Mouse (Mus musculus): Measurements from ENCODE around the gene Tpsg1. TPM values are rescaled to one million over a fixed set of nuclear protein-coding genes. Genes with fewer than 3 reads are reported as not detected.

The Tpsg1 gene
- total RNA-seq (2015), result not detected in 2 replicates
- not detected in 2 replicates for total RNA-seq (2017)

DNA sequence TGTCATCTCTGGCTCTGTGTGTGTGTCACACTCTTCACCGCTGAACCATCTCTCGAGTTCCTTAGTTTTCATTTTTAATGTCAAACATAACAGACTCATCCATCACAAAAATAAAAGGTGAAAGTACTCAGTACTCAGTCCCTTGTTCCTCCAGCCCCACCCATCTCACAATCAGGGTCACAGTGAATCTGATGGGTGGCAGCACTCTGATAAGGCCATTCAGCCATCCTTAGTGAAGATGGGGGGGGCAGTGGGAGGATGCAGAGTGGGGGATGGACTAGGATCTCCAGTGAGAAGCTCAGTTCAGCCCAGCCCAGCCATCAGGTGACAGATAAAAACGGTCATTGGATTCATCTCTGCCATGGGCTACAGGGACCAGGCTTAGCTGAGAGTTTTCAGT, at the start of gene Tpsg1:
Gene Tpsg1 (plus strand): TSS at position 301 of the 400 bp plus-strand sequence.
- ATAC-seq (replicated peaks; ENCODE audit: poor library complexity), result no peak

DNA sequence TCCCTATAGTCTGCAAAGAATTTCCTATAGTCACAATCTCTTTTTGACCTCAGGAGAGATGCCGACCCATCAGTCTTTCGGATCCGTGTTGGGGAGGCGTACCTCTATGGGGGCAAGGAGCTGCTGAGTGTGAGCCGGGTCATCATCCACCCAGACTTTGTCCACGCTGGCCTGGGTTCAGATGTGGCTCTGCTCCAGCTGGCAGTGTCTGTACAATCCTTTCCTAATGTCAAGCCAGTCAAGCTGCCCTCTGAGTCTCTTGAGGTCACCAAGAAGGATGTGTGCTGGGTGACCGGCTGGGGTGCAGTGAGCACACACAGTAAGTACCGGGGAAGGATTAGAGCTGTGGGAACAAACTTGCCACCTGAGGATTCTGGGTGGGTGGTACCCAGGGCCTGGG, 48.3 kb upstream of the Tpsg1 start:
- ATAC-seq (replicated peaks; ENCODE audit: poor library complexity), result no peak

DNA sequence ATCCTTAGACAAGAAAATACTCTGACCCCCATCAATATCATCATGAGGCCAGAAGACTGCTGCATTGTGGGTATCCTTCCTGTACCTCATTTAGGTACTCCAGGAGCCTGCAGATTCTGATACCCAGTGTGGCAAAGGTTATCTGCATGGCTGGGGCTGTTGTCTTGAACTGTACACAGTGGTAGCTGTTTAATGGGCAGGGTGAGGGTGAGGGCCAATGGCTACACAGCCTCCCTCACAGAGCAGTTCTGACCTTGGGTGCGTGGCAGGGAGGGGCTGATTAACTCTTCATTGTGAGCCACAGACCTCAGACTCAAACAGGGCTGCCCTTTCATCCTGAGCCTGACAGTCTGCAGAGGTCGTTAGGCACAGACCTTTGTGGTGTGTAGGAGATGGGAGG, 46.1 kb upstream of the Tpsg1 start:
- no peak for ATAC-seq (replicated peaks; ENCODE audit: poor library complexity)

DNA sequence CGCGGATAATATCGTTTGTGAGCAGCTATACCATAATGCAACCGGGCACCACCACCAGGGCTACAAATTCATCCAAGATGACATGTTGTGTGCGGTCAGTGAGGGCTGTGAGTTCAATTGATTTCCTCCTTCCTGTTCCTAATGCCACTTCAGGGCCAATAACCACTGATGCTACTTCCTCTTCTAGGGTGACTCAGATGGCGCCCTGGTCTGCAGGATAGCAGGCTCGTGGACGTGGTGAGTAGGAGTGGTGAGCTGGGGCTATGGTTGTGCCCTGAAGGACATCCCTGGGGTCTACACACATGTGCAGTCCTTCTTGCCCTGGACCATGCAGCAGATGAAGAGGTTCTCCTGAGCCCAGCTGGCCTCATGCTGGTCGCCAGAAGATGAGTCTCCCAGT, 36.8 kb upstream of the Tpsg1 start:
- peak; percentile 85 for ATAC-seq (replicated peaks; ENCODE audit: poor library complexity)

DNA sequence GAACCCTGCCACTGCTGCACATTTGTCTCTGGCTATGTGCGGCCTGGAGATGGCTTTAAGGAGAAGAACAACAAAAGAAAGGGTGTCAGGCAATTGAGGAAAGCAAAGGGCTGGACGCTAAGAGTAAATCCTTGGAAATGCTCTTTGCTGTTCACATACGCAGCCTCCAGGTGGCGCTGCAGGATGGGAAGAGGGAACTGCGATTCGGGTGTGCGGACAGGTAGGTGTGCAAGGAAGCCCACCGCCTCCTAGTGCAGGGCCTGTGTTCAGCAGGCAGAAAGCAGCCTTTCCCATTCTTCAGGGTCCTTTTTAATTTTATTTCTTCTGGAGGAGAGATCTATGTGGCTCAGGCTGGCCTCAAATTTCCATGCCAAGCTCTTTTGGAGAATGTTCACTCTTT, 35.1 kb upstream of the Tpsg1 start:
- ATAC-seq (replicated peaks; ENCODE audit: poor library complexity), result peak; percentile 71

DNA sequence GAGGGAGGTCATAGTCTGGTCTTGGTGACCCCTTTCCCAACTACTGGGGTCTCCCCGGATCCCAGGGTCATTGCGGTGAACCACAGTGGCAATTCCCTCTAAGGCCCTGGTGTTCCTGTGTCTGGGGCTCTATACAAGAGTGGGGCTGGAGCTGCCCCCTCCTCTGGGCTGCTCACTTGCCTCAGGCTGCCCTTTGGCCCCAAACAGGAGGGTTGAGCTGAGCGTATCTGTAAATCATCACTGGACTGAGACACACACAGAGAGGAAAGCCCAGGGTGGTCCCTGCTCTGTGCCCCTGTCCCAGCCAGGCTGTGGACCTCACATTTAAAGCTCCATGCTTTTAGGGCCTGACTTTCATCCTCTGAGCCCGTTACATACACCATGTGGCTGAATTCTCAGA, 30.9 kb upstream of the Tpsg1 start:
- ATAC-seq (replicated peaks; ENCODE audit: poor library complexity), result no peak

DNA sequence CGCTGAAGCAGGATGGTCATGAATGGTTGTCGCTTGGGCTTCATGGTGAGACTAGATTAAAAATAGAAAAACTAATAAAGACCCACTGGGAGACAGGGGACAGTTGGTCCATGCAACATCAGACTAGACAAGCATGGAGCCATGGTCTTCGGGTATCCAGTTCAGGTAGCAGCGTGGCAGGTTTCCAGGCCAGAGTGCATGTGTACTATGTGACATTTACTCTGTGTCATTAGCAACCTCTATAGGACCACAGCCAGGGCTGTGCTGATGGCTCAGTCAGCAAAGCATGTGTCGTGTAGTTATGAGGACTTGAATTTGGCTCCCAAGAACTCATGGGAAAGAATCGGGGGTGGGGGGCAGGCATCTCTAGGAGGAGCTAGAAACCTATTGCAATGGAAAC, 29.1 kb upstream of the Tpsg1 start:
- no peak for ATAC-seq (replicated peaks; ENCODE audit: poor library complexity)

DNA sequence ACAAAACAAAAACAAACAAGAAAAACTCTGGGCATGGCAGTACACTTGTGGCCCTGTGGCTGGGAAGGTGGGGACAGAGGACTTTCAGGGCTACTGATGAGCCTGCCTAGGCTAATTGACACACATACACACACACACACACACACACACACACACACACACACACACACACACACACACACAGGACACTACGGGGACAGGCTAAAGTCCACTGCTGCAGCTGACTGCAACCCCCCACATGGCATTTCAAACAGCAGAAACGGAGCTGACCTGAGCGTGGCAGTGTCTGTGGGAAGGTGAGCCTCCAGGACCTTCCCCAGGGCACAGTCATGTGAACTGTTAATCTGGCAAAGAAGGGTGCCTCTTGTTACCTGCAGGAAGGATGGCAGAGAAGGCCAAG, 27.6 kb upstream of the Tpsg1 start:
- no peak for ATAC-seq (replicated peaks; ENCODE audit: poor library complexity)

DNA sequence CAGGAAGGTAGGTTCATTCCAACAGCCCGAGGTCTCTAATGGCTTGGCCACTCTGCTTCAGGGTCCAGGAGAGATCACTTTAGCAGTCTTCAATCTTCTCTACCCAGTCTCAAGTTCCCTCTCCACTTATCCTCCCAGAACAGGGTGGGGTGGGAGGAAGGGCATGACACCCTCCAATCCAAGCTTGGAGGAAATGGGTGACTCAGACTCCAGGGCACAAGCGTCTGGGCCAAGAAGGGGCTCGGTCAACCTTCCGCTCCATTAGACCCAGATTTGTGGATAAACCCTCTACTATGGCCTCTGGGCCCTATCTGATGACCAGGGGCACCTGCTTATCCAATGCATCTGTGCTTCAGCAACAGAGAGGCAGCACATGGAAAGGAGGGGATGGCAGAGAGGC, 23.6 kb upstream of the Tpsg1 start, which contains the start of gene Tpsab1:
Gene Tpsab1 (minus strand): TSS at position 101 of the 400 bp plus-strand sequence.
- no peak for ATAC-seq (replicated peaks; ENCODE audit: poor library complexity)

DNA sequence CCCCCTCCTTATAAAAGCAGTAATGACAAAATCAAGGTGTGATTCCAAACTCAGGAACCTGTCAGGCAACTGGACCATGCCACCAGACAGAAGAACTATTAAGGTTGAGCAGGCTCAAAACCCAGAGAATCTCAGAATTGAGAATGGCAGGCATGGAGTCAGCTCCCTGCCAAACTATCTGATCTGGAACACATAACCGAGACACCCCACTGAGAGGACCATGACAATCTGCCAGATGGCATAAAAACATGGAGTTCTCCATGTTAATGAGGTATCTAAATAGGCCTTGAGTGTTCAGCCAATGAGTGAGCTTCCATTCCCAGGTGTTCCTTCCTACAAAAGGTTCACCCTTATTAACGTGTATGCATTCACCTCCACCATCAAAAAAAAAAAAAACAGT, 7.8 kb upstream of the Tpsg1 start:
- ATAC-seq (replicated peaks; ENCODE audit: poor library complexity), result no peak

DNA sequence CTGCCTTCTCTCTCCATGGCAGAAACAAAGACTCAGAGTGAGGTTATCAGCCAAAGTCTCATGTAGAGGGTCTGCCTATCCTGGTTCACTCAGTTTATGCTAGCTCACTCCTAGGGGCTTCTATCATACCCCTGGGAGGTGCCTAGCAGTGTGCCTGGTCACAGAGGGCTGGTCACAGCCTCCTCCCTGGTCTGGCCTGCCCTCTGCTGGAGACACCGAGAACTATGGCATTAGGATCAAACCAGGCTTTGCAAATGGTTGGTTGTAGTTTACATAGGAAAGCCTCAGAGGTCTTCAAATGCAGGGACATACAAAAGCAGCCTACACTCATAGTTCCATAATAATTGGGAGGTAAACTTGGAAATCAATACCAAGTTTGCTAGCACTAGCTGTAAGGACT, 5.3 kb upstream of the Tpsg1 start:
- peak; percentile 80 for ATAC-seq (replicated peaks; ENCODE audit: poor library complexity)

DNA sequence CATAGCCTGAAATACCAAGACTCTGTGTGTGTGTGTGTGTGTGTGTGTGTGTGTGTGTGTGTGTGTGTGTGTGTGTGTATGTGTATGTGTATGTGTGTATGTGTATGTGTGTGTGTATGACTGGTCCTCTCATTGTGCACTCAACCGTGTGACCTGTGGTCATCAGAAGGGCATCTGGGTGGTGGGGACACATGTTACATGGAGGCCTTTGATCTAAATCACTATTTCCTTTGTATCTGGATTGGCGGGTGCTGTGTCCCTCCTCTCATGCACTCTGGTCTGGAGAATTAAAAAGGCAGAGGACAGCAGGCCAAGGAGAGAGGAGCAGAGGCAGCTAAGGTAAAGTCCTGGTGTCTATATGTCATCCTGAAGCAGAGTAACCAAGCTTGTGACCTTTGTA, 3.1 kb upstream of the Tpsg1 start, which contains the start of gene Tpsb2:
Gene Tpsb2 (plus strand): TSS at position 301 of the 400 bp plus-strand sequence.
- ATAC-seq (replicated peaks; ENCODE audit: poor library complexity), result no peak

DNA sequence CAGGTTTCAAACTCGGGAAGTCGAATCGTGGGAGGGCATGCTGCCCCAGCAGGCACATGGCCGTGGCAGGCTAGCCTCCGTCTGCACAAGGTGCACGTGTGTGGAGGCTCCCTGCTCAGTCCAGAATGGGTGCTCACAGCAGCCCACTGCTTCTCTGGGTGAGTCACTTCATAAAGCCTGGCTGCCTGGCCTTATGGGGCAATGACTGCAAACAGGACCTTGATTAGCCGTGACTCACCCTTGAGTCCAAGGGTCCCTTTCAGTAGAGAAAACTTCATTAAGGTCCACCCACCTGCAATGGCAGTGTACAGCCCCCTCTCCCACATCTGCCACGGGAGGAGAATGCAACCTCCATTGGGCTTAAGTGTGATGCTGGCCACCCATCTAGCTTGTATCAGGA, 3.4 kb downstream of the Tpsg1 start:
- no peak for ATAC-seq (replicated peaks; ENCODE audit: poor library complexity)

DNA sequence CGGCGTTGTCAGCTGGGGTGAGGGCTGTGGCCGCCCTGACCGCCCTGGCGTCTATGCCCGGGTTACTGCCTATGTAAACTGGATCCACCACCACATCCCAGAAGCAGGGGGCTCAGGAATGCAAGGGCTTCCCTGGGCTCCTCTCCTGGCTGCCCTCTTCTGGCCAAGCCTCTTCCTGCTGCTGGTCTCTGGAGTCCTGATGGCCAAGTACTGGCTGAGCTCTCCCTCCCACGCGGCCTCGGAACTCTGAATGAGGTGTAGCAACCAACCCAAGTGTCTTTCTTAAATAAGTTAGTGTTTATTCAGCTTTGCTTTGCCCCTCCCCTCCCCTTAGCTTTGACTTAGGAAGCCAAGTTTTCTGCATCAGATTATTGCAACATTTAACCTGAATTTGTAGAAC, 4.9 kb downstream of the Tpsg1 start:
- ATAC-seq (replicated peaks; ENCODE audit: poor library complexity), result no peak

DNA sequence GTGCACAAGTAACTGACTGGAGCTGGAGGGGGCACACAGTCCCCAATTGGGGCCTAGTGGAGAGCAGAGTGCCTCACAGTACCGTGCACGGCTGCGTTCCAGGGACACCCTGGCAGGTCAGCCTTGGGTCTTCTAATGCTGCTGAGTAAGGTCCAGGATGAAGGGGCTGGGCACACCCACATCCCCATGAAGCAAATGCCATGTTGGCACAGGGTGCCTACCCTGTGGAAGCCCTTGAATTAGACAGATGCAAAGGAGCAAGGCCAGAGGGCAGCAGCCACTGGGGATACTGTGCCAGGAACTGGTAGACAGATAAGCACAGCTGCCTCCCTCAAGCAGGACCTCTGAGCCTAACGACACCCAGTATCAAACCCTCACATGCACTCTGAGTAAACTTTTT, 25.5 kb downstream of the Tpsg1 start:
- ATAC-seq (replicated peaks; ENCODE audit: poor library complexity), result 0 out of 2 replicates have a peak, but pooled peaks have one; percentile 17

DNA sequence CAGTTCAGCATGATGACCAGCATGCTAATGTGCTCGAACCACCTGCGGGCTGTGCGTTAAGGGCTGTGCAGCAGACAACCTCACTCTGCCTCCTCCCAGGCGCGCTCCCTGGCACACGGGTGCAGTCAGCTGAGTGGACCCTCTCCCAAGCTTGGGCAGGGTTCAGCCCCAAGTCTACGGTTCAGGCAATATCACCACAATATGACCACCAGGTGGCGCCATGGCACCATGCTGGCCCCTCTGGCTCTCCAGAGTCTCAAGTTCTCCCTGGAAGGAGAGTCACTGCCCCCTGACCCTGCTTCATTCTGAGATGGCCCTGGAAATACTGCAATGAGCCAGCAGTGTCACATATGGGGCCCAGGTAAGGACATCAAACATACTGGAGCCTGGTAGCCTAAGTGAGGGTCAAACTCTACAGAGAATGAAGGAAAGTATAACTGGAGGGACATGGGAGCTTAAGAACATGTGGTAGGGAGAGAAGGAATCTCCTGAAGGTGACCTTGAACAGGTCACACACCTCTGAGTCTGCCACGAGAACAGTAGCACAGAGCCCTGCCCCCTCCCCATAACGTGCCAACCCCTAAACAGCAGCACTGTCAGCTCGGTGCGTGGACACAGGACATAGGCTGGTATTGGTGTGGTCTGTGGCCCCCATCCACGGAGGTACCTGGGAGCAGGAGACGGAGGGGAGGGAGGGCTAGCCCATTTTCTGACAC, 28.9 kb downstream of the Tpsg1 start:
- peak; percentile 70 for ATAC-seq (replicated peaks; ENCODE audit: poor library complexity)

DNA sequence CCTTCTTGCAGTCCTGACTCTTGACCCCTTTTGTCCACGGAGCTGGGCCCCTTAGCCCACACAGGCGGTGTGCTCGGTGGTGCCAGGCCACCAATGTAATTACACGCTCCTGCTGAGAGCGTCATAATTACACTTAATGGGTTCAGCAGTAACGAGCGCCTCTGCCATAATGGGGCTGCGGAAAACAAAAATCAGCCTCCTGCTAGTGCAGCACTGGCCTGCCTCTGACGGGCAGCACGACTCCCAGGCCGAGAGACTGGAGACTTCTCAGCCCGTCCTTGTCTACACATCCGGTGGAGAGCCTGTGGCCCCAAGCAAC, 29.4 kb downstream of the Tpsg1 start:
- no peak for ATAC-seq (replicated peaks; ENCODE audit: poor library complexity)

DNA sequence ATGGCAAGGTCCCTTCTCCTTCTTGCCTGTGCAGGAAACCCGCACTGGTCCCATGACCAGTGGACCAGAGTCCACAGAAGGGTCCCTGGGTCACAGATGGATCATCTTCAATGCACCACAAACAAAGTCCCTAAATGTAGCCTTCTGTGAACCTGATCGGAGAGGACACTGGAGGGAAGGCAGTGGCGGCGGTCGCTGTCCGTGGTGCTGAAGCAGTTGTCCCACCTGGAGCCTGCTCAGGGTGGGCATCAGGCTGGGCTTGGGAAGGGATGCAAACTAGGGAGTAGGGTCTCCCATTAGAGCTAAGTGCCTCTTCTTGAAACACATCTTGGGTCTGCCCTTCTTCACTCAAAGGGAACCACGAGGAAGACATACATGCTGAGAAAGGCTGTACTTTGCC, 31.4 kb downstream of the Tpsg1 start:
- peak; percentile 54; the same call in 1 of the 2 replicates for ATAC-seq (replicated peaks; ENCODE audit: poor library complexity)

DNA sequence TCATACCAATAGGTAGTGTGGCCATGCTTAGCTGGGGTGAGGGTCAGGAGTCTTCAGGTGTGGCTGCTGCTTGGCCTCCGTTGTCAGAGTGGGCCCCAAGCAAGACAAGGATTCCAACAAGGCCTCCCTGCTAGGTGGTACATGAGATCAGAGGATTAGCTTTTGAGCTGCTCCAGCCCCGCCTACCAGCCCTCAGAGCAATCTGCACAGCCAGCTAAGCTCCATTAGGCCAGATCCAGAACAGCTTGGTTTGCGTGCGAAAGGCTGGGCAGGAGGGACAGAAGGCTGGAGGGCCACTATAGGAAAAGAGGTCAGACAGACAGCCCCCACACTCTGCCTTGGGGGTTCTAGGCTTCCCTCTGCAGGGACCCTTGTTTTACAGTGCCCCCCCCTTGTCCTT, 32.4 kb downstream of the Tpsg1 start:
- no peak for ATAC-seq (replicated peaks; ENCODE audit: poor library complexity)

DNA sequence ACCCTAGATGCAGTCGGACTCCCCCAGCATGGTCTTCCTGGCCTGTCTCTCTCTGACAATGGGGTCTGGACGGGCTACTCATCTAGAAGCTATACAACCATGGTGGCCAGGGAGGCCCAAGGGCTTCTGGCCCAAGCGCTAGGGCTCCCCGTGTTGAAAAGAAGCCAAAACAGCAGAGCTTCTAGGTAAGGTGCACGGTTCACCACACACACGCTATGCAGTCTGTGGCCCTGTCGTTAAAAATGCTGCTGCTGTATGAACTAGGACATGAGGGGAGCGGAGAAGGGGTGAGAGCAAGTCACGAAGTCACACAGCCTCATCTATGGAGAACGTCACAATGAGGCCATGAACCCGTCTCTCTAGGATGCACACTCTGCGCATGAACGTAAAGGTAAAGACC, 33.2 kb downstream of the Tpsg1 start:
- no peak for ATAC-seq (replicated peaks; ENCODE audit: poor library complexity)

DNA sequence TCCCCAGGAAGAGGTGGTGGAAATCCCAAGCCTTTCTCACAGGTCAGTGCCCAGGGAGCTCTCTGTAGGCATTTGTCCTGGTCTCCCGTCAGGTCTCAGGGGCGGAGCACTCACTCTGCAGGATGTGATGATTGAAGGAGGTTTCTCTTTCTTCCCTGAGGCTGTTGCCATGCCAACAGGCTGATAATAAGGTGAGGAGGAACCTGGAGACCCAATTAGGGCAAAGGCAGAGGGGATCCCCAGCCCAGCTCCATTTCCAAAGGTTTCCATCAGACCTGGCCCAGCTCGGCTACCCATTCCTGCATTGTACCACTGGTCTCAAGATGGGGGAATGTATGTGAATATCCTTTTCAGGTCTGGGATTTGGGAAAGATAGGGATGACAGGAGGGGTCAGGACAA, 35.1 kb downstream of the Tpsg1 start:
- no peak for ATAC-seq (replicated peaks; ENCODE audit: poor library complexity)

DNA sequence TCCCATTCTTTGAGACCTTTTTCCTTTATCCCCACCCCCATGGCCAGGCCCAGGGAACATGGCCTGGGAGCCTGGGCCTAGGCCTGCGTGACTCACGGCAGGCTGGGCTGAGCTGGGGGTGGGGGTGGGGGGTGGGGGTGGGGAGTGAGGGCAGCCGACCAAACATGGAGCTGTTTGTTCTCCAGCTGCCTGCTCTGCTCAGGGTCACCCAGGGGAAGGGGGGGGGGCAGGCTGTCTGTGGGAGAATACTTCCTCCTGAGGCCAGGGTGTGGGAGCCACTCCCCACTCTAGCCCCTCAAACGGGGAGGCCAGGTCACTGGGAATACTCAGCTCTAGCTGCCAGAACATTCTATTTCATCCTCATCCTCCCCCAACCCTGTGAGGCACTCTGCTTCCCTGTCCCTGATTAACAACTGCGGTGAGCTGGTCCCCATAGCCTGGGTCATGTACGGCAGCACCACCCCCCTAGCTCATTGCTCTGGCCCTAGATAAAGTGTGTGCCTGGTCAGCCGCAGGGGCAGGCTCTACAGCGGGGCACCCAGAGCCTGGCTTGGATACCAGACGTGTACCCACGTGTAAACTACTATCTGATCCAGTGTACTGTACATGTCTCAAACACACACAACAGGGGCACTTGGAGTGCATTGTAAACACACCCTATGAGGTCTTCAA, 36.3 kb downstream of the Tpsg1 start:
- no peak for ATAC-seq (replicated peaks; ENCODE audit: poor library complexity)

DNA sequence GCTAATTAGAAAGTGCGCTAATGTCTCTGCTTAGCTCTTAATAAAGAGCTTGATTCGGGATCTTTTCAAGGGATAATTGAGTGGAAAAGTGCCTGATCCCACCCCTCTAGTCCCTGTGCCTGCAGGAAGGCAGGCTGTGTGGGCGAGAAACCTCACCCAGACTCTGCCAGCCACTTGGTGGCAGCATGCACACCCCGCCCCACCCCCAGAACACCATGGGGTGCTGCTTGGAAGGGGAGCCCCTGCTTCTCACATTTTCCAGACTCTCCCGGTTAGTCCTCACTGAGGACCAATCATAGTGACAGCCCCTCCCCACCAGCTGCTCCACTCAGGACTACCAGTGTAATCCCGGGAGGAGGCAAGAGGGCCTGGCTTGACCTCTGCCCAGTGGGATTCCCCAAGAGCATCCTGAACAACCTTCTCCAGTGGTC, 37.0 kb downstream of the Tpsg1 start:
- no peak for ATAC-seq (replicated peaks; ENCODE audit: poor library complexity)
